Mouse (Mus musculus): ENCODE data around the gene Zfp804b.

DNA sequence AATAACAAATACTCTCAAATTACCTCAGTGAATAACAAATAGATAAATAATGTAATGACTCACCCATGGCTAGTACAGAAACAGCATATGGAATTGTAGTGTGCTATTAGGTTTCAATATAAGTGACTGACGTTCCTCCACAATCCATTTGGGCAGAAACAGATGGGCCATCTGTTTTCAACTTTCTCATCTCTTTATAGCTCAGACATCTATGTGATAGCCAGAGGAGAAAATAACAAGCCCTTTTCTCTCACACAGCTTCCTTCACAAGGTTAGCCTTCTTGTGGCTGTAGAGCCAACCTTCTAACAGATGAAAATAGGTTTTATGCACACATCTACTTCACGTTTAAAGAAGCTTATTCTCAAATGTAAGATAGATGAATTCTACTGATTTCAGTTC, 242.2 kb downstream of the Zfp804b start:
- no peak for TF ChIP-seq CTCF (conservative IDR thresholded peaks at IDR 0.05; ENCODE audit: insufficient read depth, insufficient read length, low read depth, low read length)
- no peak for TF ChIP-seq POLR2A (IDR thresholded peaks at IDR 0.05; ENCODE audit: low read depth, low read length)
